Mouse (Mus musculus) hindbrain, embryonic 14.5 days (tissue): ENCODE data around the gene Klhl36. TPM values are rescaled to one million over a fixed set of nuclear protein-coding genes. Genes with fewer than 3 reads are reported as not detected.

ENCODE experiments used
- ATAC-seq: fragments of 200-750 bp; cut with Nextera tagmentation; 2 replicates; pipeline ENCODE4 v1.8.0; 2017; ENCODE audit warnings: moderate number of reproducible peaks, mild to moderate bottlenecking, moderate TSS enrichment, moderate library complexity; ENCODE audit not compliant: low FRiP score
- DNase-seq: peaks from one replicate; pipeline ENCODE4 v3.0.0-alpha.2; 2015; ENCODE audit warnings: low spot score
- H3K27ac ChIP-seq: fragments of 300-500 bp; sonication (generic); 2 replicates; pipeline ENCODE4 v1.5.1; 2014; ENCODE audit warnings: mild to moderate bottlenecking, moderate library complexity
- H3K27me3 ChIP-seq: fragments of 300-500 bp; sonication (generic); 2 replicates; pipeline ENCODE4 v1.6.1; 2014; ENCODE audit warnings: mild to moderate bottlenecking, low read length, mixed read lengths; ENCODE audit not compliant: control insufficient read depth, insufficient read depth
- H3K36me3 ChIP-seq: fragments of 300-500 bp; sonication (generic); replicated peaks from 2 replicates; pipeline ENCODE4 v1.6.1; 2014; ENCODE audit not compliant: control insufficient read depth, insufficient read depth
- H3K4me1 ChIP-seq: fragments of 300-500 bp; sonication (generic); replicated peaks from 2 replicates; pipeline ENCODE4 v1.6.1; 2014; ENCODE audit warnings: antibody characterized with exemption, low read length, mixed read lengths; ENCODE audit not compliant: control insufficient read depth, insufficient read depth
- H3K4me2 ChIP-seq: fragments of 300-500 bp; sonication (generic); replicated peaks from 2 replicates; pipeline ENCODE4 v1.6.1; 2014; ENCODE audit warnings: mild to moderate bottlenecking, moderate library complexity
- H3K4me3 ChIP-seq: fragments of 300-500 bp; sonication (generic); replicated peaks from 2 replicates; pipeline ENCODE4 v1.5.1; 2014; ENCODE audit warnings: mild to moderate bottlenecking, low read length
- H3K9ac ChIP-seq: fragments of 300-500 bp; sonication (generic); 2 replicates; pipeline ENCODE4 v1.6.1; 2014
- H3K9me3 ChIP-seq: fragments of 300-500 bp; sonication (generic); 2 replicates; pipeline ENCODE4 v1.6.1; 2016; ENCODE audit warnings: low read length; ENCODE audit not compliant: control insufficient read depth
- WGBS: fragments of 180-500 bp; shearing (Covaris S2); extraction: QIAGEN DNeasy Blood & Tissue Kit; methylation state at CpG from one replicate; pipeline ENCODE4 v1.1.7; 2014; 5-methylcytosine and 5-hydroxymethylcytosine counted together
- polyA plus RNA-seq: library from polyadenylated mRNA; unstranded; fragments of >200 nt; fragmentation: Nextera tagmentation; extraction: Ambion mirVana; gene quantifications from 2 replicates; pipeline ENCODE4 v1.2.1, GENCODE M21; 2014

Klhl36 gene
- polyA plus RNA-seq, 1 experiment from 2014 or later, result 15.1 TPM

DNA sequence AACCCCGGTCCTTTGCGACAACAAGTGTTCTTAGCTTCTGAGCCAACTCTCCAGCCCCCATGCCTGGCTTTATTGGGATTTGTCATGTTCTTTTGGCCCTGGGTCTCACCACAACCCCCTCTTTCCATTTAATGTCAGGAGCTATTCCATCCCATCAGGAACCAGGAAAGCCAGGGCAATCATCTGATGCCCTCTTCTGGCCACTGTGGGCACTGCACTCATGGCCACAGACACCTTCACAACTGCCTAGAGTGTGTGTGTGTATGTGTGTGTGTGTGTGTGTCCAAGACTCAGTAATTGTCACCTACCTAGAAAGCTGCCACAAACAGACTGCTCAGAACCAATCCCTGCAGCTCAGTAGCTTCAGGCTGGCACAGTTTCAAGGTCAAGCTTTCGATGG lies 25.1 kb downstream of the Klhl36 start:
- H3K27ac ChIP-seq, result no peak overlapping the region
- no peak for ATAC-seq
- DNase-seq, result no peak
- H3K4me1 ChIP-seq, result no peaks in the 10 kb centered on the region
- H3K9me3 ChIP-seq, result no peaks in the 10 kb centered on the region
- no peak overlapping the region for H3K4me2 ChIP-seq
- no peak overlapping the region for H3K4me3 ChIP-seq
- no peaks in the 10 kb centered on the region for H3K27me3 ChIP-seq
- H3K36me3 ChIP-seq, result no peaks in the 10 kb centered on the region
- H3K9ac ChIP-seq, result no peak overlapping the region
- 89% methylated on average over 3 of the region's 3 CpGs for WGBS

DNA sequence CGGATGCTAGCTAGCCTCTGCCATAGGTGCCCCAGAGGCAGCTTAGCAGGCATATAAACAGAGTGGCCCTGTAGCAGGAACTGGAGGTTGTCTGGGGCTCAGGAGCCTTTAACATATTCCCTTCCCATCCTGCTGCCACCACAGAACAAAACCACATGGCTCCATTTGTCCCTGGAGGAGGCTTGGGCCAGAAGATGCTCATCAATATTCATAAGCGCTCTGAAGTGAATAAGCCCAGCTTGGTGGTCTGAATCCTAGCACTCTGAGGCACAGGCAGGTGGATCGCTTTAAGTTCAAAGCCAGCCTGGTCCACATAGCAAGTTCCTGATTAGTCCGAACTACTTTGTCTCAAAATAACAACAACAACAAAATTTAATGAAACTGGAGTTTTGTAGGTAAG lies 25.9 kb downstream of the Klhl36 start:
- H3K4me2 ChIP-seq, result no peak overlapping the region
- no peaks in the 10 kb centered on the region for H3K36me3 ChIP-seq
- no peaks in the 10 kb centered on the region for H3K9me3 ChIP-seq
- H3K27me3 ChIP-seq, result no peaks in the 10 kb centered on the region
- 50% methylated on average over 4 of the region's 4 CpGs for WGBS
- H3K4me3 ChIP-seq, result no peak overlapping the region
- DNase-seq, result no peak
- no peak overlapping the region for H3K9ac ChIP-seq
- no peak overlapping the region for H3K27ac ChIP-seq
- H3K4me1 ChIP-seq, result no peaks in the 10 kb centered on the region
- no peak for ATAC-seq

GRCm38 (mm10) chr8:119897069-119897468 lies 35.0 kb downstream of the Klhl36 start:
- no peak overlapping the region for H3K27ac ChIP-seq
- no peak for DNase-seq
- no peaks in the 10 kb centered on the region for H3K9me3 ChIP-seq
- no peaks in the 10 kb centered on the region for H3K36me3 ChIP-seq
- peaks cover 19% of the 10 kb centered on the region for H3K27me3 ChIP-seq
- H3K9ac ChIP-seq, result no peak overlapping the region
- H3K4me2 ChIP-seq, result no peak overlapping the region
- no peak for ATAC-seq
- WGBS, result 67% methylated on average over 4 of the region's 4 CpGs
- H3K4me3 ChIP-seq, result no peak overlapping the region
- H3K4me1 ChIP-seq, result no peaks in the 10 kb centered on the region

DNA sequence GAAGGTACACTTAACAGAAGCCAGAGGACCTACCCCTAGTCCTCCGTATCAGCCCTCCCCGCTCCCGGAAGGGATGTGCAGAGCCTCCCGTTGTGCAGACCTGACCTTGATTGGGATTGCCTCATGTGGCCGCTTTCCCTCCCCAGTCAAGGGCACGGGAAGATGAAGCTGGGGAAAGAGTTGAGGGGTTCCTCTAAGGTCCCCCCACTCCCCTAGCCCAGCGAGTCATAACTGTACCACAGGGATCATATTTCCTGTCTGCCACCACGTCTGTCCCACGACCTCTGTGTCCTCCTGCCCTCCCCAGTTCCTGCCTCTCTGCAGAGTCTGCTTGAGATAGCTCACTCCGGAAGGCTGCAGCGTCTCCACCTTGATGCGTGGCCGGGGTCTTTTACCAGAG lies 35.9 kb downstream of the Klhl36 start:
- Histone ChIP-seq H3K9ac (no peak overlapping the region), H3K36me3 (no peaks in the 10 kb centered on the region), H3K4me2 (no peak overlapping the region), H3K4me1 (no peaks in the 10 kb centered on the region), H3K27me3 (peaks cover 19% of the 10 kb centered on the region), H3K27ac (no peak overlapping the region), H3K4me3 (no peak overlapping the region), H3K9me3 (no peaks in the 10 kb centered on the region)
- WGBS, result 25% methylated on average over 13 of the region's 13 CpGs
- DNase-seq, result no peak
- ATAC-seq, result no peak

GRCm38 (mm10) chr8:119901349-119901748 lies 39.3 kb downstream of the Klhl36 start:
- WGBS, result 85% methylated on average over 3 of the region's 3 CpGs
- DNase-seq (no peak), ATAC-seq (no peak)
- Histone ChIP-seq H3K9me3 (no peaks in the 10 kb centered on the region), H3K36me3 (no peaks in the 10 kb centered on the region), H3K4me3 (no peak overlapping the region), H3K4me2 (no peak overlapping the region), H3K9ac (no peak overlapping the region), H3K4me1 (no peaks in the 10 kb centered on the region), H3K27ac (no peak overlapping the region), H3K27me3 (peaks cover 19% of the 10 kb centered on the region)

- no peaks in the 10 kb centered on the region for H3K9me3 ChIP-seq
- WGBS, result 73% methylated on average over 8 of the region's 8 CpGs
- ATAC-seq (no peak), DNase-seq (no peak)
- no peak overlapping the region for H3K4me2 ChIP-seq
- no peak overlapping the region for H3K9ac ChIP-seq
- no peak overlapping the region for H3K27ac ChIP-seq
- no peak overlapping the region for H3K4me3 ChIP-seq
- no peaks in the 10 kb centered on the region for H3K4me1 ChIP-seq
- peaks cover 18% of the 10 kb centered on the region for H3K27me3 ChIP-seq
- no peaks in the 10 kb centered on the region for H3K36me3 ChIP-seq
Observed at GRCm38 (mm10) chr8:119901952-119902351, 39.9 kb downstream of the Klhl36 start.

GRCm38 (mm10) chr8:119904323-119904911 lies 42.4 kb downstream of the Klhl36 start:
- Histone ChIP-seq H3K9ac (no peak overlapping the region), H3K4me1 (no peaks in the 10 kb centered on the region), H3K27me3 (no peaks in the 10 kb centered on the region), H3K4me3 (no peak overlapping the region), H3K27ac (no peak overlapping the region), H3K9me3 (no peaks in the 10 kb centered on the region), H3K4me2 (no peak overlapping the region), H3K36me3 (no peaks in the 10 kb centered on the region)
- ATAC-seq, result no peak
- 62% methylated on average over 12 of the region's 12 CpGs for WGBS
- no peak for DNase-seq

GRCm38 (mm10) chr8:119909944-119910546 lies 48.0 kb downstream of the Klhl36 start, which contains the start of gene Usp10:
Usp10 (plus strand) TSS chr8:119910360.
- Histone ChIP-seq H3K36me3 (no peaks in the 10 kb centered on the region), H3K4me3 (peak within 1 kb of the TSS; percentile 77), H3K27me3 (no peaks in the 10 kb centered on the region), H3K9me3 (no peaks in the 10 kb centered on the region), H3K27ac (peak within 1 kb of the TSS; percentile 94), H3K4me2 (peak within 1 kb of the TSS; percentile 89), H3K9ac (peak within 1 kb of the TSS; percentile 87), H3K4me1 (peaks cover 36% of the 10 kb centered on the region)
- ATAC-seq, result peak; percentile 29; the same call in 1 of the 2 replicates
- peak; percentile 52 for DNase-seq
- 25% methylated on average over 13 of the region's 13 CpGs for WGBS

DNA sequence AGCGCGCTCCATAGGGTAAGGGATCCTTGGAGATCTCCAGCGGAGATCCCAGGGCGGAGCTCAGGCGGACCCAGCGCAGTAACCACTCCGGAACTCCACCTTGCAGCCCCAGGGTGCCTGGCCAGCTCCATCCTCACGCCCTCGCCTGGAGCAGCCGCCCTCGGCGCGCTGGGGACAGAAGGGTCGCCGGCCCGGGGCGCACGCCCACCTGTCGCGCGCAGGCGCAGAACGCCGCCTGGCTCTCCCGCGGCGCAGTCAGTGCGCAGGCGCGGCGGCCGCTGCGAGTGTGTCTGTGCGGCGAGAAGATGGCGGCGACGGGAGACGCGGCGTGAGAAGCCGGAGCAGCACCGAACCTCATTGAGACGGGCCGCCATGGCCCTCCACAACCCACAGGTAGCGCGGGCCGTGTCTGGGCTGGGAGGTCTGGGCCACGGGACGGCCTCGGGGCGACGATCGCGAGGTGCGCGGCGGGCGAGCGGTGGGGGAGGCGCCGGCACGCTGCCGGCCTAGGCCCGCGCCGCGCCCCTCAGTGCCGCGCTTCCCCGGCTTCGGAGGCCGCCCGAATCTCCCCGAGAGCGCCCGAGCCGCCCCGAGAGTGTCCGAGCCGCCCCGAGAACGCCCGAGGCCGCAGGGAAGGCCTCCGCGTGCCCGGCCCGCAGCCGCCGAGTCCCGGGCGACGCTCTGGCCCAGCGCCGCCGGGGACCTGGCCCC lies 48.6 kb downstream of the Klhl36 start, which contains the start of gene Gm20388:
TSS of gene Gm20388 (plus strand) at position 295 of the 711 bp plus-strand sequence.
- Histone ChIP-seq H3K9ac (peak within 1 kb of the TSS; percentile 87), H3K4me3 (peak within 1 kb of the TSS; percentile 77), H3K36me3 (no peaks in the 10 kb centered on the region), H3K9me3 (no peaks in the 10 kb centered on the region), H3K27ac (peak within 1 kb of the TSS; percentile 94), H3K27me3 (no peaks in the 10 kb centered on the region), H3K4me1 (peaks cover 36% of the 10 kb centered on the region), H3K4me2 (peak within 1 kb of the TSS; percentile 89)
- DNase-seq (peak; percentile 92), ATAC-seq (peak; percentile 93)
- under 1% methylated on average over 50 of the region's 97 CpGs for WGBS
